Mouse (Mus musculus): ENCODE measurements around the gene Glmn. TPM values are rescaled to one million over a fixed set of nuclear protein-coding genes. Genes with fewer than 3 reads are reported as not detected.

Gene Glmn
- 8.5 and 8.6 TPM in 2 replicates for polyA plus RNA-seq (2012; rRNA removed)

GRCm38 (mm10) chr5:107597301-107598077 is at the start of gene Glmn, which contains the start of gene Rpap2:
TSS of gene Glmn (minus strand) at chr5:107597888.
TSS of gene Rpap2 (plus strand) at chr5:107597373.
- H3K36me3 ChIP-seq (ENCODE audit: control insufficient read depth, insufficient read depth, low read length), result no peaks in the 10 kb centered on the region; the same call in 1 of the 2 replicates
- TF ChIP-seq CTCF (IDR thresholded peaks at IDR 0.05; ENCODE audit: control insufficient read depth, insufficient read depth, insufficient replicate concordance, low read depth, low read length), result no peak
- TF ChIP-seq POLR2A (IDR thresholded peaks at IDR 0.05; ENCODE audit: control insufficient read depth, low read depth, low read length), result peak; percentile 91
- no peaks in the 10 kb centered on the region for H3K27me3 ChIP-seq (ENCODE audit: control insufficient read depth, insufficient read depth, low read length)
- H3K4me3 ChIP-seq (ENCODE audit: control insufficient read depth, low read depth, low read length), result peak within 1 kb of the TSS; percentile 100
- H3K4me1 ChIP-seq (ENCODE audit: control insufficient read depth, insufficient read depth, low read length), result no peaks in the 10 kb centered on the region; the same call in 1 of the 2 replicates
- H3K27ac ChIP-seq (ENCODE audit: control insufficient read depth, insufficient read depth, low read depth, low read length), result peak within 1 kb of the TSS; percentile 99

- H3K4me1 ChIP-seq (ENCODE audit: control insufficient read depth, insufficient read depth, low read length), result no peaks in the 10 kb centered on the region
- no peak overlapping the region for H3K27ac ChIP-seq (ENCODE audit: control insufficient read depth, insufficient read depth, low read depth, low read length)
- H3K36me3 ChIP-seq (ENCODE audit: control insufficient read depth, insufficient read depth, low read length), result no peaks in the 10 kb centered on the region
- no peak for TF ChIP-seq CTCF (IDR thresholded peaks at IDR 0.05; ENCODE audit: control insufficient read depth, insufficient read depth, insufficient replicate concordance, low read depth, low read length)
- TF ChIP-seq POLR2A (IDR thresholded peaks at IDR 0.05; ENCODE audit: control insufficient read depth, low read depth, low read length), result no peak
- no peak overlapping the region for H3K4me3 ChIP-seq (ENCODE audit: control insufficient read depth, low read depth, low read length)
- H3K27me3 ChIP-seq (ENCODE audit: control insufficient read depth, insufficient read depth, low read length), result no peaks in the 10 kb centered on the region
These were observed 48.2 kb upstream of the Glmn start for GRCm38 (mm10) chr5:107645935-107646334.

GRCm38 (mm10) chr5:107644595-107644994 is 46.9 kb upstream of the Glmn start:
- Histone ChIP-seq H3K27me3 (ENCODE audit: control insufficient read depth, insufficient read depth, low read length) (no peaks in the 10 kb centered on the region), H3K4me1 (ENCODE audit: control insufficient read depth, insufficient read depth, low read length) (no peaks in the 10 kb centered on the region), H3K36me3 (ENCODE audit: control insufficient read depth, insufficient read depth, low read length) (no peaks in the 10 kb centered on the region), H3K4me3 (ENCODE audit: control insufficient read depth, low read depth, low read length) (no peak overlapping the region), H3K27ac (ENCODE audit: control insufficient read depth, insufficient read depth, low read depth, low read length) (no peak overlapping the region)
- TF ChIP-seq CTCF (IDR thresholded peaks at IDR 0.05; ENCODE audit: control insufficient read depth, insufficient read depth, insufficient replicate concordance, low read depth, low read length), result no peak
- no peak for TF ChIP-seq POLR2A (IDR thresholded peaks at IDR 0.05; ENCODE audit: control insufficient read depth, low read depth, low read length)

GRCm38 (mm10) chr5:107638366-107638765 is 40.7 kb upstream of the Glmn start:
- Histone ChIP-seq H3K4me3 (ENCODE audit: control insufficient read depth, low read depth, low read length) (no peak overlapping the region), H3K36me3 (ENCODE audit: control insufficient read depth, insufficient read depth, low read length) (no peaks in the 10 kb centered on the region), H3K27ac (ENCODE audit: control insufficient read depth, insufficient read depth, low read depth, low read length) (no peak overlapping the region), H3K4me1 (ENCODE audit: control insufficient read depth, insufficient read depth, low read length) (no peaks in the 10 kb centered on the region), H3K27me3 (ENCODE audit: control insufficient read depth, insufficient read depth, low read length) (no peaks in the 10 kb centered on the region)
- no peak for TF ChIP-seq POLR2A (IDR thresholded peaks at IDR 0.05; ENCODE audit: control insufficient read depth, low read depth, low read length)
- no peak for TF ChIP-seq CTCF (IDR thresholded peaks at IDR 0.05; ENCODE audit: control insufficient read depth, insufficient read depth, insufficient replicate concordance, low read depth, low read length)

- H3K4me1 ChIP-seq (ENCODE audit: control insufficient read depth, insufficient read depth, low read length), result no peaks in the 10 kb centered on the region
- no peak overlapping the region for H3K4me3 ChIP-seq (ENCODE audit: control insufficient read depth, low read depth, low read length)
- H3K27ac ChIP-seq (ENCODE audit: control insufficient read depth, insufficient read depth, low read depth, low read length), result peak overlapping the region; percentile 3; the same call in 1 of the 2 replicates
- TF ChIP-seq CTCF (IDR thresholded peaks at IDR 0.05; ENCODE audit: control insufficient read depth, insufficient read depth, insufficient replicate concordance, low read depth, low read length) (no peak), POLR2A (IDR thresholded peaks at IDR 0.05; ENCODE audit: control insufficient read depth, low read depth, low read length) (no peak)
- H3K27me3 ChIP-seq (ENCODE audit: control insufficient read depth, insufficient read depth, low read length), result no peaks in the 10 kb centered on the region
- H3K36me3 ChIP-seq (ENCODE audit: control insufficient read depth, insufficient read depth, low read length), result no peaks in the 10 kb centered on the region
These were observed 39.4 kb upstream of the Glmn start for GRCm38 (mm10) chr5:107637106-107637505.

- Histone ChIP-seq H3K4me1 (ENCODE audit: control insufficient read depth, insufficient read depth, low read length) (no peaks in the 10 kb centered on the region), H3K4me3 (ENCODE audit: control insufficient read depth, low read depth, low read length) (no peak overlapping the region), H3K27me3 (ENCODE audit: control insufficient read depth, insufficient read depth, low read length) (no peaks in the 10 kb centered on the region), H3K36me3 (ENCODE audit: control insufficient read depth, insufficient read depth, low read length) (no peaks in the 10 kb centered on the region), H3K27ac (ENCODE audit: control insufficient read depth, insufficient read depth, low read depth, low read length) (no peak overlapping the region)
- no peak for TF ChIP-seq POLR2A (IDR thresholded peaks at IDR 0.05; ENCODE audit: control insufficient read depth, low read depth, low read length)
- no peak for TF ChIP-seq CTCF (IDR thresholded peaks at IDR 0.05; ENCODE audit: control insufficient read depth, insufficient read depth, insufficient replicate concordance, low read depth, low read length)
These were observed 36.0 kb upstream of the Glmn start for GRCm38 (mm10) chr5:107633651-107634050.

- H3K27ac ChIP-seq (ENCODE audit: control insufficient read depth, insufficient read depth, low read depth, low read length), result no peak overlapping the region
- no peak overlapping the region for H3K4me3 ChIP-seq (ENCODE audit: control insufficient read depth, low read depth, low read length)
- peaks cover 5% of the 10 kb centered on the region for H3K36me3 ChIP-seq (ENCODE audit: control insufficient read depth, insufficient read depth, low read length)
- no peaks in the 10 kb centered on the region for H3K27me3 ChIP-seq (ENCODE audit: control insufficient read depth, insufficient read depth, low read length)
- no peaks in the 10 kb centered on the region for H3K4me1 ChIP-seq (ENCODE audit: control insufficient read depth, insufficient read depth, low read length)
- TF ChIP-seq POLR2A (IDR thresholded peaks at IDR 0.05; ENCODE audit: control insufficient read depth, low read depth, low read length), result no peak
- no peak for TF ChIP-seq CTCF (IDR thresholded peaks at IDR 0.05; ENCODE audit: control insufficient read depth, insufficient read depth, insufficient replicate concordance, low read depth, low read length)
These were observed 23.6 kb upstream of the Glmn start for GRCm38 (mm10) chr5:107621327-107621726.

Measured in testis, adult 2 months (tissue).